Mouse (Mus musculus): ENCODE measurements at regions not wholly inside any gene's neighbourhood (a gene's known extent, or its start where the extent isn't known, plus 50 kb on each side); places are given as distances from the start of the nearest gene placed in this dataset.

- no peak for DNase-seq (ENCODE audit: inconsistent age in 2 of 2, low spot score in 1 of 2)
Measured at GRCm38 (mm10) chr10:70824461-70824860, 168.7 kb upstream of the Phyhipl start.

- no peak for DNase-seq (ENCODE audit: inconsistent age in 2 of 2, low spot score in 1 of 2)
Measured at GRCm38 (mm10) chr10:70819951-70820350, 164.2 kb upstream of the Phyhipl start.

- peak; percentile 20 to 65 for DNase-seq (ENCODE audit: inconsistent age in 2 of 2, low spot score in 1 of 2)
Measured at GRCm38 (mm10) chr10:70814354-70815131, 158.8 kb upstream of the Phyhipl start.

- DNase-seq (ENCODE audit: inconsistent age in 2 of 2, low spot score in 1 of 2): peak; percentile 55 to 74
Measured at GRCm38 (mm10) chr10:70809411-70809810, 153.6 kb upstream of the Phyhipl start.

- DNase-seq (ENCODE audit: inconsistent age in 2 of 2, low spot score in 1 of 2): peak; percentile 32 to 64
Measured at GRCm38 (mm10) chr10:70806786-70807385, 151.1 kb upstream of the Phyhipl start.

- no peak for DNase-seq (ENCODE audit: inconsistent age in 2 of 2, low spot score in 1 of 2)
Measured at GRCm38 (mm10) chr10:70800736-70801306, 145.1 kb upstream of the Phyhipl start.

- DNase-seq (ENCODE audit: inconsistent age in 2 of 2, low spot score in 1 of 2): no peak
Measured at GRCm38 (mm10) chr10:70799906-70800305, 144.1 kb upstream of the Phyhipl start.

- peak; percentile 45 to 72 for DNase-seq (ENCODE audit: inconsistent age in 2 of 2, low spot score in 1 of 2)
Measured at GRCm38 (mm10) chr10:70799191-70799742, 143.5 kb upstream of the Phyhipl start.

GRCm38 (mm10) chr10:70788814-70789452 is 133.2 kb upstream of the Phyhipl start:
- DNase-seq (ENCODE audit: inconsistent age in 2 of 2, low spot score in 1 of 2): no peak

- DNase-seq (ENCODE audit: inconsistent age in 2 of 2, low spot score in 1 of 2): no peak
Measured at GRCm38 (mm10) chr10:70781036-70781435, 125.3 kb upstream of the Phyhipl start.

- no peak for DNase-seq (ENCODE audit: inconsistent age in 2 of 2, low spot score in 1 of 2)
Measured at GRCm38 (mm10) chr10:70778596-70778995, 122.8 kb upstream of the Phyhipl start.

GRCm38 (mm10) chr10:70774571-70774970 is 118.8 kb upstream of the Phyhipl start:
- no peak for DNase-seq (ENCODE audit: inconsistent age in 2 of 2, low spot score in 1 of 2)

- peak in 1 of 2 experiments; percentile 46 for DNase-seq (ENCODE audit: inconsistent age in 2 of 2, low spot score in 1 of 2)
Measured at GRCm38 (mm10) chr10:70774159-70774558, 118.4 kb upstream of the Phyhipl start.

GRCm38 (mm10) chr10:70767461-70767860 is 111.7 kb upstream of the Phyhipl start:
- DNase-seq (ENCODE audit: inconsistent age in 2 of 2, low spot score in 1 of 2): no peak

GRCm38 (mm10) chr10:70766869-70767268 is 111.1 kb upstream of the Phyhipl start:
- no peak for DNase-seq (ENCODE audit: inconsistent age in 2 of 2, low spot score in 1 of 2)

- DNase-seq (ENCODE audit: inconsistent age in 2 of 2, low spot score in 1 of 2): no peak
Measured at GRCm38 (mm10) chr10:70766450-70766849, 110.7 kb upstream of the Phyhipl start.

- peak in 1 of 2 experiments; percentile 34 for DNase-seq (ENCODE audit: inconsistent age in 2 of 2, low spot score in 1 of 2)
Measured at GRCm38 (mm10) chr10:70763206-70763605, 107.4 kb upstream of the Phyhipl start.

- no peak for DNase-seq (ENCODE audit: inconsistent age in 2 of 2, low spot score in 1 of 2)
Measured at GRCm38 (mm10) chr10:70759686-70760085, 103.9 kb upstream of the Phyhipl start.

- no peak for DNase-seq (ENCODE audit: inconsistent age in 2 of 2, low spot score in 1 of 2)
Measured at GRCm38 (mm10) chr10:70751771-70752170, 96.0 kb upstream of the Phyhipl start.

- no peak for DNase-seq (ENCODE audit: inconsistent age in 2 of 2, low spot score in 1 of 2)
Measured at GRCm38 (mm10) chr10:70750356-70751145, 94.8 kb upstream of the Phyhipl start.

- no peak for DNase-seq (ENCODE audit: inconsistent age in 2 of 2, low spot score in 1 of 2)
Measured at GRCm38 (mm10) chr10:70746612-70747011, 90.8 kb upstream of the Phyhipl start.
